12 mouse cellular contexts compared by ENCODE assay signal in genomic region chr13:34320482-34320881, GRCm38 (mm10).
"Had no signal": no experiment of that assay in that cellular context is flagged by ENCODE, and none has a peak within 500 bp of the region (broad histone marks: within the 10 kb centered on the region; RNA-seq: fewer than 3 reads in every experiment).

No protein-coding gene starts in this region.

- H3K4me1 ChIP-seq: limb, embryonic 15.5 days; neural tube, embryonic 12.5 days had no signal

- H3K27me3 ChIP-seq: limb, embryonic 15.5 days; midbrain, embryonic 15.5 days; neural tube, embryonic 12.5 days had no signal

- H3K4me2 ChIP-seq: limb, embryonic 15.5 days; midbrain, embryonic 11.5 days; midbrain, embryonic 15.5 days; neural tube, embryonic 12.5 days had no signal

- H3K36me3 ChIP-seq: limb, embryonic 15.5 days; midbrain, embryonic 15.5 days; neural tube, embryonic 12.5 days had no signal

- H3K4me3 ChIP-seq: limb, embryonic 15.5 days; midbrain, embryonic 15.5 days; neural tube, embryonic 12.5 days had no signal

- H3K9me3 ChIP-seq: limb, embryonic 15.5 days; midbrain, embryonic 15.5 days; neural tube, embryonic 12.5 days had no signal

- DNase-seq: kidney, adult 8-10 months; kidney, postnatal 25 days; layer of hippocampus, adult 9-11 months; layer of hippocampus, postnatal 36 days; lung, adult 18-20 months; lung, postnatal 36 days; spleen, adult 18-20 months; thymus, postnatal 14 days had no signal

- H3K27ac ChIP-seq: limb, embryonic 15.5 days; midbrain, embryonic 15.5 days; neural tube, embryonic 12.5 days had no signal

- ATAC-seq: midbrain, embryonic 15.5 days had no signal

- H3K9ac ChIP-seq: limb, embryonic 15.5 days; midbrain, embryonic 15.5 days; neural tube, embryonic 12.5 days had no signal
